15 mouse cellular contexts compared by ENCODE assay signal in the genomic region with DNA sequence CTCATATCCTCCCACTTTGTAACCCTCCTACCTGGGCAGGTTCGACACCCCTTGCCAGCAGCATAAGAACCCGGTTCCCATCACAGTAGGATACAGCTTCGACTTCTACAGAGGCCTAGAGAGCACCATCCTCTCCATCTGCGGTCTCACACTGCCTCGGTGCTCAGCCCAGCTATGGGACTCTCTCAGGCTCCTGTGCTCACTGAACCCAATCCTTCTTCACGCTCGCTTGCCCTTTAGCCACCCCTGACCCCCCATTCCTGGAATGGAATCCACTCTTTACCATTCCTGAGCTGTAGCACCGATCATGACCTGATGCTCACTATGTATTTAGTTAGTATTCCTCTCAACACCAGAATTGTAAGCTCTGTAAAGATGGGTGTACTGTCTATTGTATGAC. TPM values are rescaled to one million over a fixed set of nuclear protein-coding genes. Genes with fewer than 3 reads are reported as not detected.
"Had no signal": no experiment of that assay in that cellular context is flagged by ENCODE, and none has a peak within 500 bp of the region (broad histone marks: within the 10 kb centered on the region; RNA-seq: fewer than 3 reads in every experiment).

No protein-coding gene starts in this region.

- H3K27ac ChIP-seq: layer of hippocampus, adult 2 months; left cerebral cortex, adult 2 months; limb, embryonic 15.5 days; liver, embryonic 12.5 days; midbrain, embryonic 15.5 days; neural tube, embryonic 13.5 days had no signal

- H3K9ac ChIP-seq: limb, embryonic 15.5 days; liver, embryonic 12.5 days; lung, embryonic 14.5 days; midbrain, embryonic 15.5 days; neural tube, embryonic 13.5 days had no signal

- ATAC-seq: liver, embryonic 12.5 days; midbrain, embryonic 15.5 days had no signal

- H3K4me3 ChIP-seq: layer of hippocampus, adult 2 months; left cerebral cortex, adult 2 months; limb, embryonic 15.5 days; liver, embryonic 12.5 days; megakaryocyte, embryonic 14.5 days; midbrain, embryonic 15.5 days; neural tube, embryonic 13.5 days had no signal

- H3K9me3 ChIP-seq: limb, embryonic 15.5 days; liver, embryonic 12.5 days; midbrain, embryonic 15.5 days; neural tube, embryonic 13.5 days had no signal

- H3K36me3 ChIP-seq: limb, embryonic 15.5 days; liver, embryonic 12.5 days; midbrain, embryonic 15.5 days; neural tube, embryonic 13.5 days had no signal

- H3K4me2 ChIP-seq: limb, embryonic 15.5 days; liver, embryonic 12.5 days; lung, embryonic 14.5 days; midbrain, embryonic 11.5 days; midbrain, embryonic 15.5 days; neural tube, embryonic 13.5 days had no signal

- H3K4me1 ChIP-seq: limb, embryonic 15.5 days; liver, embryonic 12.5 days; megakaryocyte, embryonic 14.5 days; midbrain, embryonic 15.5 days; neural tube, embryonic 13.5 days had no signal

- DNase-seq: lung, embryonic 14.5 days; lung, postnatal 10 days; lung, postnatal 4 days; retina, postnatal 1 day; right cerebral cortex, postnatal 4 days; spleen, adult 18-20 months; thymus, postnatal 14 days had no signal

- H3K27me3 ChIP-seq: limb, embryonic 15.5 days; liver, embryonic 12.5 days; midbrain, embryonic 15.5 days; neural tube, embryonic 13.5 days had no signal

RNA-seq across cellular contexts. Expression of a gene that starts 17.0 kb away (rescaled TPM):
- total RNA-seq: layer of hippocampus, adult 2 months; left cerebral cortex, adult 2 months had no signal
